Mouse (Mus musculus) kidney, postnatal 36 days (tissue): Measurements from ENCODE around the gene Abhd4.
A peak's percentile ranks its signal among the peaks of the same experiment; 100 is the strongest.
"Not testable (repeated sequence)": the region's sequence is repeated elsewhere in the genome, so short reads cannot be mapped to it uniquely, and the experiment has no call there.

Experiments
- DNase-seq, 2 experiments: peaks; one replicate each; pipeline ENCODE4 v3.0.0; 2021 to 2022; ENCODE audit warnings: mixed read lengths in 2 of 2

Abhd4 gene

GRCm38 (mm10) chr14:54223315-54224063 lies 30.5 kb upstream of the Abhd4 start:
- DNase-seq, result no peak

GRCm38 (mm10) chr14:54224064-54224417 lies 29.9 kb upstream of the Abhd4 start:
- no peak for DNase-seq

- DNase-seq, result no peak
Observed at GRCm38 (mm10) chr14:54224484-54225467, 29.2 kb upstream of the Abhd4 start.

GRCm38 (mm10) chr14:54225725-54226124 lies 28.3 kb upstream of the Abhd4 start:
- DNase-seq, result no peak

- peak; percentile 71 to 72 for DNase-seq
Observed at GRCm38 (mm10) chr14:54226911-54227811, 26.8 kb upstream of the Abhd4 start.

GRCm38 (mm10) chr14:54227911-54228451 lies 26.0 kb upstream of the Abhd4 start:
- DNase-seq, result peak; percentile 62 to 81

GRCm38 (mm10) chr14:54228501-54228900 lies 25.5 kb upstream of the Abhd4 start:
- DNase-seq, result no peak

- DNase-seq, result no peak
Observed at GRCm38 (mm10) chr14:54228933-54229713, 24.9 kb upstream of the Abhd4 start.

GRCm38 (mm10) chr14:54229849-54230248 lies 24.1 kb upstream of the Abhd4 start:
- DNase-seq, result not testable (repeated sequence)

GRCm38 (mm10) chr14:54230638-54231150 lies 23.3 kb upstream of the Abhd4 start:
- no peak for DNase-seq

- DNase-seq, result no peak
Observed at GRCm38 (mm10) chr14:54231176-54231956, 22.6 kb upstream of the Abhd4 start.

- no peak for DNase-seq
Observed at GRCm38 (mm10) chr14:54232143-54232542, 21.8 kb upstream of the Abhd4 start.

GRCm38 (mm10) chr14:54232811-54233558 lies 21.0 kb upstream of the Abhd4 start:
- peak; percentile 50 to 56 for DNase-seq

GRCm38 (mm10) chr14:54233559-54234143 lies 20.3 kb upstream of the Abhd4 start:
- DNase-seq, result no peak

GRCm38 (mm10) chr14:54234231-54235040 lies 19.6 kb upstream of the Abhd4 start:
- DNase-seq, result no peak

- no peak for DNase-seq
Observed at GRCm38 (mm10) chr14:54235825-54236540, 18.0 kb upstream of the Abhd4 start.

GRCm38 (mm10) chr14:54236881-54237280 lies 17.1 kb upstream of the Abhd4 start:
- no peak for DNase-seq
